Mouse (Mus musculus) forebrain, embryonic 13.5 days (tissue): Measurements from ENCODE around the gene Eid1. TPM values are rescaled to one million over a fixed set of nuclear protein-coding genes. Genes with fewer than 3 reads are reported as not detected.
A peak's percentile ranks its signal among the peaks of the same experiment; 100 is the strongest.

ENCODE experiments used
- ATAC-seq: fragments of 200-750 bp; cut with Nextera tagmentation; 2 replicates; pipeline ENCODE4 v1.8.0; 2017
- H3K27ac ChIP-seq: fragments of 300-500 bp; sonication (generic); 2 replicates; pipeline ENCODE4 v1.5.1; 2015; ENCODE audit warnings: inconsistent platforms, mild to moderate bottlenecking, moderate library complexity
- H3K27me3 ChIP-seq: fragments of 300-500 bp; sonication (generic); 2 replicates; pipeline ENCODE4 v1.6.1; 2015; ENCODE audit warnings: mild to moderate bottlenecking, inconsistent platforms
- H3K36me3 ChIP-seq: fragments of 300-500 bp; sonication (generic); 2 replicates; pipeline ENCODE4 v1.6.1; 2015; ENCODE audit warnings: mild to moderate bottlenecking, inconsistent platforms; ENCODE audit not compliant: poor library complexity, severe bottlenecking
- H3K4me1 ChIP-seq: fragments of 300-500 bp; sonication (generic); 2 replicates; pipeline ENCODE4 v1.6.1; 2015; ENCODE audit warnings: inconsistent platforms
- H3K4me2 ChIP-seq: fragments of 300-500 bp; sonication (generic); 2 replicates; pipeline ENCODE4 v1.6.1; 2015; ENCODE audit warnings: inconsistent platforms, mild to moderate bottlenecking, moderate library complexity
- H3K4me3 ChIP-seq: fragments of 300-500 bp; sonication (generic); 2 replicates; pipeline ENCODE4 v1.5.1; 2015; ENCODE audit warnings: mild to moderate bottlenecking, inconsistent platforms
- H3K9ac ChIP-seq: fragments of 300-500 bp; sonication (generic); 2 replicates; pipeline ENCODE4 v1.6.1; 2015; ENCODE audit warnings: mild to moderate bottlenecking, inconsistent platforms
- H3K9me3 ChIP-seq: fragments of 300-500 bp; sonication (generic); replicated peaks from 2 replicates; pipeline ENCODE4 v1.6.1; 2016; ENCODE audit warnings: inconsistent platforms
- WGBS: fragments of 180-500 bp; shearing (Covaris S2); methylation state at CpG from one replicate; pipeline ENCODE4 v1.1.7; 2015; 5-methylcytosine and 5-hydroxymethylcytosine counted together
- polyA plus RNA-seq: library from polyadenylated mRNA; unstranded; fragments of >200 nt; fragmentation: Nextera tagmentation; extraction: Ambion mirVana; gene quantifications from 2 replicates; pipeline ENCODE4 v1.2.1, GENCODE M21; 2015

The Eid1 gene
- 271 and 288 TPM in 2 replicates for polyA plus RNA-seq

DNA sequence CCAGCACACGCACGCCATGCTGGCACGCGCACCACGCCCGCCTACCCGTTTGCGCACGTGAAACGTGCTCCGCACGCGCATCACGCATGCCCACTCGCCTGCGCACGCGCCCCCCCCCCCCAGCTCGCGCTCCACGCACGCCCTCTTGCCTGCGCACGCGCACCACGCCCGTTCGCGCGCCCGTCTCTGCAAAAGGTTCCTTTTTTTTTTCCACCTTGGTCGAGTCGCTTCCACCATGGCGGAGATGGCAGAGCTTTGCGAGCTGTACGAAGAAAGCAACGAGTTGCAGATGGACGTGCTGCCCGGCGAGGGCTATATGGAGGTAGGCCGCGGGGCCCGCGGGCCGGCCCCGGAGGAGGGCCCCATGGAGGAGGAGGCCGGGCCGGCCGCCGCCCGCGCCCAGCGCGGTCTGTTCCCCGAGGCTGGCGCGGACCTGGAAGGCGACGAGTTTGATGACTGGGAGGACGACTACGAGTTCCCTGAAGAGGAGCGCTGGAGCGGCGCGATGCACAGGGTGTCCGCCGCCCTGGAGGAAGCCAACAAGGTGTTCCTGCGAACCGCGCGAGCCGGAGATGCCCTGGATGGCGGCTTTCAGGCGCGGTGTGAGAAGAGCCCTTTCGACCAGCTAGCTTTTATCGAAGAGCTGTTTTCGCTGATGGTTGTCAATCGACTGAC lies at the start of gene Eid1:
TSS of gene Eid1 (plus strand) at position 139 of the 675 bp plus-strand sequence.
- Histone ChIP-seq H3K9ac (peak within 1 kb of the TSS; percentile 91), H3K27me3 (no peaks in the 10 kb centered on the region), H3K36me3 (no peaks in the 10 kb centered on the region), H3K4me2 (peak within 1 kb of the TSS; percentile 73), H3K4me3 (peak within 1 kb of the TSS; percentile 82), H3K9me3 (no peaks in the 10 kb centered on the region), H3K27ac (peak within 1 kb of the TSS; percentile 95), H3K4me1 (peaks cover 13% of the 10 kb centered on the region)
- under 1% methylated on average over 47 of the region's 79 CpGs for WGBS
- peak; percentile 95 for ATAC-seq

DNA sequence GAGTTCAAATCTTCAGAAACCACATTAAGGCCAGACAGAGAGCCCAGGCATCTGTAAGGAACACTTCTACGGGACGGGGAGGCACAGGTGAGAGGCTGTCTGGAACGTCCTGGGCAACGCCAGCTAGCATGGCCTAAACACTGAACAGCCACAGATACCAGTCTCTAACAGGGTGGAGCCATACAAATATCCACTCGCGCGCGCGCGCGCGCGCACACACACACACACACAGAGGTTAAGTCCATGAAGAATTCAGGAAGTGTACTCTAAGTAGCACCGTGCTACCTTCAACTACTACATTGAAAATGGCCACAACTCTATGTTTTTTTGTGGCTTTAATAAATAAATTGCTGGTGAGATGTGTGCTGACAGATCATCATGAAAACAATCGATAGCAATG lies 49.7 kb upstream of the Eid1 start:
- ATAC-seq, result no peak
- peak overlapping the region; percentile 85; the same call in 1 of the 2 replicates for H3K4me3 ChIP-seq
- H3K27ac ChIP-seq, result no peak overlapping the region
- peaks cover 22% of the 10 kb centered on the region for H3K36me3 ChIP-seq
- H3K4me1 ChIP-seq, result peaks cover 25% of the 10 kb centered on the region
- H3K4me2 ChIP-seq, result peak overlapping the region; percentile 72
- no peaks in the 10 kb centered on the region for H3K27me3 ChIP-seq
- 96% methylated on average over 15 of the region's 15 CpGs for WGBS
- peak overlapping the region; percentile 81; the same call in 1 of the 2 replicates for H3K9ac ChIP-seq
- no peaks in the 10 kb centered on the region for H3K9me3 ChIP-seq

DNA sequence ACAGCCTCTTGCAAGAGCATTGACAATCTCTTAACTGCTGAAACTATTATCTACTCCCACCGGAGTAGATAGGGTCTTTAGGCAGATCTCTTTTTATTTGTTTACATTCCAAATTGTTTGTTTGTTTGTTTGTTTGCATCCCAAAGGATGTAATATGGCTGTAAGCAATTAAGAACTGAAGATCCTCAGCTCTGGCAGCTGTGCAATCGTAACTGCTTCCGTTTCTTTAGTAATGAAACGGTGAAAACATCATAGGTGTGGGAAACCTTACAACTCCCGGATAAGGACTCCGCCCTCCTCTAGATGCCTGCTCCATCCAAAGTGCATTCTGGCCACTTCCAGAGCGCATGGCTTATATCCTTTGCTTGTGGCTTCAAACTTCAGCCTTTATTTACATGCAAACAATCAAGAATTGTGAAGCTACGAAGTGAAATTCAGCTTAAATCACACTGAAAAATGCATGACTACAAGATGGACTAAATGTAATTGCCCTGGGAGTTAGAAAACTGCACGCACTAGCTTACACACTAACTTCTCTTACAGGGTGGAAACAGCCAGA lies 48.7 kb upstream of the Eid1 start:
- Histone ChIP-seq H3K36me3 (peaks cover 14% of the 10 kb centered on the region), H3K9me3 (no peaks in the 10 kb centered on the region), H3K9ac (peak overlapping the region; percentile 81), H3K4me2 (peak overlapping the region; percentile 72), H3K27ac (no peak overlapping the region), H3K4me3 (peak overlapping the region; percentile 85), H3K4me1 (peaks cover 25% of the 10 kb centered on the region), H3K27me3 (no peaks in the 10 kb centered on the region)
- 16% methylated on average over 9 of the region's 9 CpGs for WGBS
- no peak for ATAC-seq

DNA sequence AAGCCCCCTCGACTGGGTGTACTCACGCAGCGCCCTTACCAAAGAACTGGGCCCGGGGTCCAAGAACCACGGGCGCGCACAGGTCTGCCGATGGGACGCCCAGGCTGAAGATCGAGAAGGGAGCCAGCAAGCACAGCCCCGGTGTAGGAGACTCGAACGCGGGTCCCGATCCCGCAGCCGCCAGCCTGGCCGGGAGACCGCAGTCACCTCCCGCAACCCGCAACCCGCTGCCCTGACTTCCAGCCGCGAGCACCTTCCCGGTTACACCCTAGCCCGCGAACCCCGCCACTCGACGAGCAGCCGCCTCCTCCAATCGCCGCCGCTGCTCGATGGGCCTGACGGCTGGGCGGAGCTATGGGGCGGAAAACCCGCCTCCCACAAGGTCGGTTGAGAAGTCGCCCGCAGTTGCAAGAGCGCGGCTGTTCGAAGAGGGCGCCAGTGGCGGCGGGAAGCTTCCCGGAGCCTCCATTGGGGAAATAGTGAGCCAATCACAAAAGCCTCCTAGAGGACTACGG lies 48.0 kb upstream of the Eid1 start, which contains the start of gene Cep152:
TSS of gene Cep152 (minus strand) at position 277 of the 515 bp plus-strand sequence.
- H3K4me3 ChIP-seq, result peak within 1 kb of the TSS; percentile 85
- H3K9me3 ChIP-seq, result no peaks in the 10 kb centered on the region
- no peak within 1 kb of the TSS for H3K27ac ChIP-seq
- H3K9ac ChIP-seq, result peak within 1 kb of the TSS; percentile 81
- peak within 1 kb of the TSS; percentile 72 for H3K4me2 ChIP-seq
- H3K4me1 ChIP-seq, result peaks cover 25% of the 10 kb centered on the region
- H3K36me3 ChIP-seq, result peaks cover 7% of the 10 kb centered on the region
- ATAC-seq, result peak; percentile 99
- H3K27me3 ChIP-seq, result no peaks in the 10 kb centered on the region
- WGBS, result under 1% methylated on average over 50 of the region's 50 CpGs

DNA sequence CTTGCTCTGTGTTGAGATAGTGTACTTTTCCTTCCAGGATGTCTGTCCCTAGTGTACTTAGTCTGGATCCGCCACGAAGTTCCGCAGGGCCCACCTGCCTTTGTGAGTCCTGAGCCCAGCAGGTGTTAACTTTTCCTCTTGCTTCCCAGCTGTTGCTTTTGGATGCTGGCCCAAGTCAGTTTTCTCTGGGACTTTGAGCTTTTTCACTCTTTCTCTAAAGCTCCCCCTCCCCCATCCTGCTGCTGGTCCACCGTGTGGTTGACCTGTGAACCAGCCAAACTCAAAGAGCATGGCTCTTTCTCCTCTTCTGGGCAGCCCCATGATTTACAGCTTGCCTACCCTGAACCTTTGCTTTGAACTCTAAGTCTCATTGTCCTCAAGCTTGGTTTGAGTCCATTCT lies 46.4 kb upstream of the Eid1 start:
- Histone ChIP-seq H3K9ac (no peak overlapping the region), H3K4me2 (no peak overlapping the region), H3K27me3 (no peaks in the 10 kb centered on the region), H3K9me3 (no peaks in the 10 kb centered on the region), H3K4me1 (peaks cover 16% of the 10 kb centered on the region), H3K36me3 (no peaks in the 10 kb centered on the region), H3K4me3 (no peak overlapping the region), H3K27ac (no peak overlapping the region)
- no peak for ATAC-seq
- WGBS, result 87% methylated on average over 4 of the region's 4 CpGs

DNA sequence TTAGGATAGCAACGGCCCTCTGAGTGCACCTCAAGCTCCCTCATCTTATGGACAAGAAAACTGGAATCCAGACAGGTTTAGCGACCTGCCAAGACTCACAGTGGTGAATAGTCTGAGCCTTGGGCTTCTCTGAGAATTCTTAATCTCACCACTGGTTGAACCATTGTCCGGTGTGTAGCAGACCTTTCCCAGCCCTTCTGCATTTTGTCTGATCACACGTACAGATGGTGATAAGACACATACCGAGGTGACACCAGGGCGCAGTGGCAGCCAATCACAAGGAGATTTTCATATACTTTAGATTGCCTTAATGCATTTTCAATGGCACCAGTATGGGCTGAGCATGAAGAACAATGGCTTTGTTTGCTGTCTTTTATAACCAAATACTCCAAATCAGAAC lies 44.4 kb upstream of the Eid1 start:
- H3K4me1 ChIP-seq, result peaks cover 10% of the 10 kb centered on the region
- no peaks in the 10 kb centered on the region for H3K36me3 ChIP-seq
- no peak overlapping the region for H3K27ac ChIP-seq
- no peak for ATAC-seq
- WGBS, result 89% methylated on average over 6 of the region's 6 CpGs
- H3K4me3 ChIP-seq, result no peak overlapping the region
- no peaks in the 10 kb centered on the region for H3K9me3 ChIP-seq
- no peaks in the 10 kb centered on the region for H3K27me3 ChIP-seq
- H3K4me2 ChIP-seq, result no peak overlapping the region
- no peak overlapping the region for H3K9ac ChIP-seq

DNA sequence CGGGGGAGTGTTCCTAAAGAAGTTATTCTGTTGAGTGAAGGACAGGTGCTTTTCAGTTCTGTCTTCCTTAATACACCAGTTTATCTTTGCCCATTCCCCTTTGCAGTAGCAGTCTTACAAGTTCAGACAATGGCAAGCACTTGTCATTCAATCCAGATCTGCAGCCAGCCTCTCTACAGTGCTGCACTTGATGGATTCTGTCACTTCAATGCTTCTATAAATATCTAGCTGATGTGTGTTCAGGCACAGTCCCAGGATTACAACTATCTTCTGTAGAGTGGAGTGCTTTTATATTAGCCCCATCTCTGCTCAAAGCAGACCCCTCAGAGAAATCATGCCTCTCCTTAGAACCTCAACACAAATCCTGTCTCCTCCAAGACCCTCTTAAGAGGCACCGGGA lies 42.9 kb upstream of the Eid1 start:
- whole genome bisulfite sequencing, result 94% methylated on average over 2 of the region's 2 CpGs
- Histone ChIP-seq H3K9me3 (no peaks in the 10 kb centered on the region), H3K9ac (no peak overlapping the region), H3K36me3 (no peaks in the 10 kb centered on the region), H3K4me3 (no peak overlapping the region), H3K27ac (no peak overlapping the region), H3K4me2 (no peak overlapping the region), H3K27me3 (no peaks in the 10 kb centered on the region), H3K4me1 (no peaks in the 10 kb centered on the region)
- ATAC-seq, result no peak

DNA sequence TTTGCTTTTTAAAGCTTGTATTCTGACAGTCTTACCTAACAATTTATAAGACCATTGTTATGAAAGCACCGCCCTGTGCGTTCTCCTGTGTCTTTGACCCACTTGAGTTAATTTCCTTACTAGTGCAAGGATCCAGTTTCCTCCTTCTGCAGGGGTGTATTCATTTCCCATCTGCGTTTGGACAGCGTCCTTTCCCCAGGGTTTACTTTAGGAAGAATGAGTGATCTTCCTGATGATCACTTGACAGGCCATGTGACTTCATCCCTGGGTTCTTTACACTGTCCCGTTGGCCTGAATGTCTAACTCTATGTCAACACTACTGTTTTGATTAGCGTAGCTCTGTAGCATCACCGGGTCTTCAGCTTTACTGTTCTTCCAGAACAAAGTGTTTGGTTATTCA lies 35.6 kb upstream of the Eid1 start:
- H3K27ac ChIP-seq, result no peak overlapping the region
- H3K4me3 ChIP-seq, result no peak overlapping the region
- H3K9me3 ChIP-seq, result no peaks in the 10 kb centered on the region
- 88% methylated on average over 7 of the region's 7 CpGs for WGBS
- H3K4me1 ChIP-seq, result no peaks in the 10 kb centered on the region
- no peaks in the 10 kb centered on the region for H3K27me3 ChIP-seq
- no peaks in the 10 kb centered on the region for H3K36me3 ChIP-seq
- no peak overlapping the region for H3K4me2 ChIP-seq
- no peak overlapping the region for H3K9ac ChIP-seq
- ATAC-seq, result no peak

DNA sequence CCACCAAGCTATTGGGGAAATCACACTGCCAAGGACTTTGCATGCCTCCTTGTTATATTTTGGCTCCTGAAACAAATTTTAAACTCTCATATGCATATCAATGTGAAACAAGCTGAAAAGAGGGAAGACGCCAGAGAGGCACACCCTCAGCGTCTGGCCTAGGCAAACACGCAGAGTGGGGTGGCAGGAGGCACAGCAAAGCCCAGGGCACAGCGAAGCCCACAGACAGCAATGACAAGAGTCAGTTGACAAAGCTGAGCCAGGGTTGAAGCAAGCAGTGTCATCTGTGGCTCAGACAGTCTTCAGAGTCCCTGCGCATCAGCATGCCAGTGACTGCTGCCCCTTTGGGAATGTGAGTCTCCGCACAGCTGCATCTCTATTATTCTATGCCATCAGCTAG lies 28.0 kb upstream of the Eid1 start:
- no peak overlapping the region for H3K27ac ChIP-seq
- H3K4me2 ChIP-seq, result no peak overlapping the region
- WGBS, result 68% methylated on average over 6 of the region's 6 CpGs
- no peaks in the 10 kb centered on the region for H3K27me3 ChIP-seq
- no peaks in the 10 kb centered on the region for H3K9me3 ChIP-seq
- no peak overlapping the region for H3K9ac ChIP-seq
- H3K36me3 ChIP-seq, result no peaks in the 10 kb centered on the region
- ATAC-seq, result peak; percentile 27; the same call in 1 of the 2 replicates
- H3K4me3 ChIP-seq, result no peak overlapping the region
- peaks cover 5% of the 10 kb centered on the region for H3K4me1 ChIP-seq

DNA sequence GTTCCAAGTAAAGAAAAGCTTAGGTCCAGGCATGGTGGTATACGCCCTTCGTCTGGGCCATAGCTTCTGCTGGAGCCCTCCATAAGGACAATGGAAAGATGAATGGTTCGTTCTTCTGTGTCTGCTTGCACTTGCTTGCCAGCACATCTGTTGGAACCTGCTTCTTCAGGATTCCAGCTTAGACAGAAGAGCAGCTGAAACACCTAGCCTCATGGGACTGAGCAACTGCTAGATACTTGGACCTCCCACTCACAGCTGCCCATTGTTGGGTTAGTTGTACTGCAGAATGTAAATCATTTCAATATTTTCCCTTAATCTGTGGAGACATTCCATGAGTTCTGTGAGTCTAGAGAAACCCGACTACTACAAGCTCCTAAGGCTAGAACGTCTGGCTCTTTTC lies 22.9 kb upstream of the Eid1 start:
- H3K27ac ChIP-seq, result no peak overlapping the region

DNA sequence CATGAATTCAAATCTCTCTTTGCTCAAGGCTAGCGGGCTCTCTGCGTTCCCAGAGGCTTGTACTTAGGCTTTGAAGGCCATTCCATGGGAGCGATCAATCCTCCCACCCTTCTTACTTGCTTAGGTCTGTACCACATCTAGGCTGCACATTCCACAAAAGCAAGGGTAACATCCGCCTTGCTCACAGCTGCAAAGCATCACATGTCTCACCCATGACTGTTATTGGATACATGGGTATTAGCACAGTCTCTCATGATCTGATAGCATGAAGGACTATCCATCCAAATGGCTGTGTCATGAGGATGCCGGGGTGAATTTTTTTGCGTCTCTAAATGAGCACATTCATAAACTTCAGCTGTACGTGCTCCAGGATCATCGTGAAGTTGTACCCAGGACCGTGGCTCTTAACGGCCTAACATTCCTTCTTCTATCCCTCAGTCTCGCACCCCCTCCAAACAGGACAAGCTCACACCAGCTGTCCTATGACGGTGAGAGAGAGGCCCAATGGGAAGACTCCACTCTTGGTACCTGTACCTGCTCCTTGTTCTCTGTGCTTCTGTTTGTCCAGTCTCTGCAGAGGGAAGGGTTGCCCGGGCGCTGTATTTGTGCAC lies 22.0 kb upstream of the Eid1 start:
- no peak for ATAC-seq
- no peaks in the 10 kb centered on the region for H3K27me3 ChIP-seq

More for the DNA sequence above, 22.9 kb upstream of the Eid1 start:
- no peaks in the 10 kb centered on the region for H3K36me3 ChIP-seq
- no peak overlapping the region for H3K4me3 ChIP-seq
- peaks cover under 1% of the 10 kb centered on the region for H3K4me1 ChIP-seq
- 93% methylated on average over 5 of the region's 5 CpGs for WGBS
- no peak overlapping the region for H3K4me2 ChIP-seq
- no peak for ATAC-seq
- no peak overlapping the region for H3K9ac ChIP-seq
- no peaks in the 10 kb centered on the region for H3K27me3 ChIP-seq
- H3K9me3 ChIP-seq, result no peaks in the 10 kb centered on the region

DNA sequence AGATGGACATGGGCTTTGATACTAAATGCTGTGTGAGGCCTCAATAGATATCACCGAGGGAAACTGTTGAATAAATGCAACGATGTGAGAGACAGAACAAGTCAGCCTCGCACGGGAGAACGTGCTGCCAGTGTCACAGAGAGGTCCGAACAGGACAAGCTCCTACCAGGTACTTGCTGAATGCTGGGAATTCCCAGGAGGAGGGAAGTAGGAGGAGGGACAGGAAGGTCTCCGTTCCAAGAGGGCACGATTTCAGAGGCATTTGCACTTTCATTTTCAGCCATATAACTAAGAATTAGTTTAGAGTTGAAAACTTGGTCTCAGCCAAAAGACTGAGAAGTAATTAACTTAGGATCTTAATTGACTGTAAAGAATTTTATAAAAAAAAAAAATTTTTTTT lies 21.3 kb upstream of the Eid1 start:
- Histone ChIP-seq H3K4me1 (no peaks in the 10 kb centered on the region), H3K9ac (no peak overlapping the region), H3K4me3 (no peak overlapping the region), H3K9me3 (no peaks in the 10 kb centered on the region), H3K36me3 (no peaks in the 10 kb centered on the region), H3K27me3 (no peaks in the 10 kb centered on the region), H3K27ac (no peak overlapping the region), H3K4me2 (no peak overlapping the region)
- WGBS, result 50% methylated on average over 8 of the region's 8 CpGs
- no peak for ATAC-seq

More for the DNA sequence above, 22.0 kb upstream of the Eid1 start:
- Histone ChIP-seq H3K4me3 (no peak overlapping the region), H3K4me2 (no peak overlapping the region), H3K27ac (no peak overlapping the region), H3K9me3 (no peaks in the 10 kb centered on the region), H3K9ac (no peak overlapping the region), H3K36me3 (no peaks in the 10 kb centered on the region), H3K4me1 (no peaks in the 10 kb centered on the region)
- WGBS, result 94% methylated on average over 14 of the region's 14 CpGs
